Mouse (Mus musculus): ENCODE data around the gene Fyb2. TPM values are rescaled to one million over a fixed set of nuclear protein-coding genes. Genes with fewer than 3 reads are reported as not detected.

Fyb2 gene
- 1.0 and 1.6 TPM in 2 replicates for polyA plus RNA-seq (2012; rRNA removed)

GRCm38 (mm10) chr4:104913291-104914129, at the start of gene Fyb2:
Fyb2 (plus strand) TSS chr4:104913456.

GRCm38 (mm10) chr4:104876323-104876722, 36.9 kb upstream of the Fyb2 start, which contains the start of gene C8a:
C8a (minus strand) TSS chr4:104876398.

Other genes with a start within 250 kb of the Fyb2 start
- 160 and 175 TPM in 2 replicates for gene C8b, start 147.1 kb upstream of the Fyb2 start, polyA plus RNA-seq (2012; rRNA removed)
- not detected in 2 replicates for gene Gm17662, start 56.1 kb upstream of the Fyb2 start, polyA plus RNA-seq (2012; rRNA removed)
- 43.3 and 47.1 TPM in 2 replicates for gene C8a, start 37.1 kb upstream of the Fyb2 start, polyA plus RNA-seq (2012; rRNA removed)
- gene Prkaa2, start 196.4 kb downstream of the Fyb2 start, polyA plus RNA-seq (2012; rRNA removed): 0.60 and 0.64 TPM in 2 replicates
- 21.6 and 26.4 TPM in 2 replicates for gene Plpp3, start 243.9 kb downstream of the Fyb2 start, polyA plus RNA-seq (2012; rRNA removed)